Mouse (Mus musculus): ENCODE measurements around the gene Tomm40l. TPM values are rescaled to one million over a fixed set of nuclear protein-coding genes. Genes with fewer than 3 reads are reported as not detected.

The Tomm40l gene
- polyA plus RNA-seq, 1 experiment from 2014 or later, result 28.2 TPM

DNA sequence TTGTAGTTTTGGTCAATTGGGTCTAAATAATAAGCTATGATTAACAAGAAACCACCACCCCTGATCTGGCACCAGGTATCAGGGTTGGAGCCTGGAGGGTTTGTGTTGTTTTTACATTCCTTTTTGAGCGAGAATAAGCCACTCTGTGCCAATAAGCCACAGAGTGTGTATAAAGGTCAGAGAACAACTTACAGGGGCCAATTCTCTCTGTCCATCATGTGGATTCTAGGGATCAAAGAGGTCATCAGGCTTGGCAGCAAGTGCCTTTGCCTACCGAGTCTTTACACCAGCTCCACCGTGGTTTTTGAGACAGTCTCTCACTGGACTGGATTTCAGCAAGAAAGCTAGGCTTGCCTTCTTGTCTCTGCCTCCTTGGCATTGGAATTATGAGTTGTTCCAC, 9.5 kb downstream of the Tomm40l start:
- no peak for ATAC-seq (ENCODE audit: insufficient number of reproducible peaks, insufficient read depth, low FRiP score, low read depth)
- H3K4me2 ChIP-seq (replicated peaks; ENCODE audit: low read depth, low read length), result no peak overlapping the region
- H3K4me1 ChIP-seq (ENCODE audit: control insufficient read depth, insufficient read depth, low read length), result no peaks in the 10 kb centered on the region
- no peak overlapping the region for H3K27ac ChIP-seq (ENCODE audit: low read length)
- no peak overlapping the region for H3K9ac ChIP-seq (replicated peaks; ENCODE audit: low read depth, low read length)
- WGBS, result 46% methylated on average over 3 of the region's 3 CpGs
- H3K4me3 ChIP-seq (ENCODE audit: low read depth, low read length), result no peak overlapping the region
- H3K9me3 ChIP-seq (ENCODE audit: control insufficient read depth, low read depth, low read length), result no peaks in the 10 kb centered on the region
- H3K27me3 ChIP-seq (ENCODE audit: control insufficient read depth, insufficient read depth, low read length), result no peaks in the 10 kb centered on the region
- H3K36me3 ChIP-seq (ENCODE audit: control insufficient read depth, insufficient read depth, low read length), result no peaks in the 10 kb centered on the region

DNA sequence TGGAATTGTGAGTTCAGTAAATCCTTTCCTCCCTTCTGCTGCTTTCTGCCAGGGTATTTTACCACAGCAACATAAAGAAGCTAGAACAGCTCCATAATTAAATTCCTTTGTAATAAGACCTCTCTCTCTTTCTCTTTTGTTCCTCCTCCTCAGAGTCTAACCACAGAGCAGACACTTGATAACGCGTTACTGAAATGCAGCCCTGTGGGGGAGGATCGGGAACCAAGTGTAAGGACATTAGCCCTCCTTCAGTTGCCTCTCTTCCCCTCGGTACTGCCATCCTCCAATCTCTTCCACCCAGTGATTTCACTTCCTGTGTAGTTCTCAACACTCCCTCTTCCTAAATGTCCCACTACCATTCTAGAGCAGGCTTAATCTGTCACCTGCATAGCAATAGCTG, 12.9 kb downstream of the Tomm40l start:
- WGBS, result 28% methylated on average over 4 of the region's 4 CpGs
- no peak overlapping the region for H3K9ac ChIP-seq (replicated peaks; ENCODE audit: low read depth, low read length)
- ATAC-seq (ENCODE audit: insufficient number of reproducible peaks, insufficient read depth, low FRiP score, low read depth), result no peak
- H3K9me3 ChIP-seq (ENCODE audit: control insufficient read depth, low read depth, low read length), result no peaks in the 10 kb centered on the region
- H3K4me3 ChIP-seq (ENCODE audit: low read depth, low read length), result no peak overlapping the region
- no peak overlapping the region for H3K27ac ChIP-seq (ENCODE audit: low read length)
- H3K4me2 ChIP-seq (replicated peaks; ENCODE audit: low read depth, low read length), result no peak overlapping the region
- no peaks in the 10 kb centered on the region for H3K36me3 ChIP-seq (ENCODE audit: control insufficient read depth, insufficient read depth, low read length)
- no peaks in the 10 kb centered on the region for H3K27me3 ChIP-seq (ENCODE audit: control insufficient read depth, insufficient read depth, low read length)
- no peaks in the 10 kb centered on the region for H3K4me1 ChIP-seq (ENCODE audit: control insufficient read depth, insufficient read depth, low read length)

DNA sequence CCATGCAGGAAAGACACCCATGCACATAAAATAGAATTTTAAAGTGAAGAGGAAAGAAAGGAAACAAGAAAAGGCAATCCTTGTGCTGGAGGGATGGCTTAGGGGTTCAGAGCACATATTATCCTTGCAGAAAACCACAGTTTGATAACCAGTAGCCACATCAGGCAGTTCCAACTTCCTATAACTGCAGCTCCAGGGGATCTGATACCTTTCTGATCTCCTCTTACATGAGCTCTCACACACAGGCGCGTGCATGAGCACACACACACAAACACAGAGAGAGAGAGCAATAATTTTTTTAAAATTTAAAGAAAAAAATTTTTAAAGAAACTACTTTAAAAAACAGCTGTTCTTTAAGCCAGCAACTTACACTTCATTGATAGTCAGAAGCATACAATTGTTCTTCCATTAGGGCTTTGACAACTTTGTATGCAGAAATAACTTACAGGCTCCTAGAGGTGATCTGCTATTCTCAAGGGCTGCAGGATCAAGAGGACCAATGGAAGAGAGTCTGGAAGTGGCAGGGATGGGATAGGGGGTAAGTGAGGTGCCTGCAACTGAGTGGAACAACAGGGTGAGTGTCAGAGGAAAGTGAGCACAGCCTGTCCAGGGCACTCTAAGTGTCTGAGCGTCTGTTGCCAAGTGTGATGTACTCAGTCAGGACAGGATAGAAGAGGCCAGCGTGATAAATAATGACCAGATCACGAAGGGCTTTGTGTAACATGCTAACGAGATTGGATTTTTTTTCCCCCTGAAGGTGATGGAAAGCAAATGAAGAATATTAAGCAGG, 16.4 kb downstream of the Tomm40l start:
- Histone ChIP-seq H3K27me3 (ENCODE audit: control insufficient read depth, insufficient read depth, low read length) (no peaks in the 10 kb centered on the region), H3K4me2 (replicated peaks; ENCODE audit: low read depth, low read length) (no peak overlapping the region), H3K36me3 (ENCODE audit: control insufficient read depth, insufficient read depth, low read length) (no peaks in the 10 kb centered on the region), H3K4me1 (ENCODE audit: control insufficient read depth, insufficient read depth, low read length) (no peaks in the 10 kb centered on the region), H3K4me3 (ENCODE audit: low read depth, low read length) (no peak overlapping the region), H3K9me3 (ENCODE audit: control insufficient read depth, low read depth, low read length) (no peaks in the 10 kb centered on the region), H3K27ac (ENCODE audit: low read length) (no peak overlapping the region), H3K9ac (replicated peaks; ENCODE audit: low read depth, low read length) (no peak overlapping the region)
- no peak for ATAC-seq (ENCODE audit: insufficient number of reproducible peaks, insufficient read depth, low FRiP score, low read depth)
- WGBS, result 70% methylated on average over 6 of the region's 6 CpGs

DNA sequence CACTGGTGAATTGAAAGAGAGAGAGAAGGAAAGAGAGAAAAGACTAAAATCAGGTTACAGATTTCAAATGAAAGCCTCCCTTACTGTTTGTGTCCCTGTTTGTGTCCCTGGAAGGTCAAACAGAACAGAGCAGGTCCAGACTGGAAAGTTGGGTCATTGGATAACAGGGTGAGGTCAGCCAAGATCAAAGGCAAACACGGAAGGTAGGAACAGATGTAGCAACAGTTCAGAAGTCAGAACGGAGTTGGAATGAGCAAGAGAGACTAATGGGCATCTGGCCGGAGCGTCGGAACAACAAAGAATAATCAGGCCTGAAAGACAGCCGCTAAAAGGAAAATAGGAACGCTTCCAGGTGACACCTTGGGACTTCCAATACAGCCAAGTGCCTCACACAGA, 18.1 kb downstream of the Tomm40l start:
- no peak overlapping the region for H3K4me3 ChIP-seq (ENCODE audit: low read depth, low read length)
- no peaks in the 10 kb centered on the region for H3K27me3 ChIP-seq (ENCODE audit: control insufficient read depth, insufficient read depth, low read length)
- no peaks in the 10 kb centered on the region for H3K36me3 ChIP-seq (ENCODE audit: control insufficient read depth, insufficient read depth, low read length)
- H3K4me1 ChIP-seq (ENCODE audit: control insufficient read depth, insufficient read depth, low read length), result no peaks in the 10 kb centered on the region
- H3K9me3 ChIP-seq (ENCODE audit: control insufficient read depth, low read depth, low read length), result no peaks in the 10 kb centered on the region
- ATAC-seq (ENCODE audit: insufficient number of reproducible peaks, insufficient read depth, low FRiP score, low read depth), result no peak
- WGBS, result 59% methylated on average over 7 of the region's 7 CpGs
- H3K9ac ChIP-seq (replicated peaks; ENCODE audit: low read depth, low read length), result no peak overlapping the region
- no peak overlapping the region for H3K4me2 ChIP-seq (replicated peaks; ENCODE audit: low read depth, low read length)
- no peak overlapping the region for H3K27ac ChIP-seq (ENCODE audit: low read length)

DNA sequence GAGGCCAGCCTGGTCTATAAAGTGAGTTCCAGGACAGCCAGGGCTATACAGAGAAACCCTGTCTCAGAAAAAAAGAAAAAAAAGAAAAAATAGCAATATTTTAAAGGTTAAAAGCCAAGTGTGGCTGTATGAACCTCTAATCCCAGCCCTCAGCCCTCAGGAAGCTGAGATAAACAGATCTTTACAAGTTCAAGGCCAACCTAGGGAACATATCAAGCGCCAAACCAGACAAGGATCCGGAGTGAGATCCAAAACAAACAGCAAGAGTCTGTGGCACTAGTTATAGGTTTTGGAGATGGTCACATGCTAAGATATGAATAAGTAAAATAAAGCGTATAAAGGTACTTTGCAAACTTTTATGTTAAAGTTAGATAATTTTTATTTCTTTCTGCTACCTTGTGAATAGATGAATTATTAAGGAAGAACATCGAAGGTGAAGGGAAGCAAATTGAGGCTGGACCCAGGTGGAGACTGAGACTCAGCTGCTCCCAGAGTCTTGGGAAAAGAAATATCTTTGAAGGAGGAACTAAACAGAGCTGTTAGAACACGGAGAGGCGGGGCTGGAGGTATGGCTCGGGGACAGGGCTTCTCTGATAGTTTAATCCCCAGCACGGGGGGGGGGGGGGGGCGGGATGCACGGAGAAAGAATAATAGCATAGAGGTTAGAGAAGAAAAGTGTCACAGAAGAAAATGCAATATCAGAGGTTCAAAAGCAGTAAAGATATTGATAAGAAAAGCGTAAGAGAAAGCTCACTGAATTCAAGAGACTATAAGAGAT, 18.7 kb downstream of the Tomm40l start:
- no peaks in the 10 kb centered on the region for H3K36me3 ChIP-seq (ENCODE audit: control insufficient read depth, insufficient read depth, low read length)
- H3K9ac ChIP-seq (replicated peaks; ENCODE audit: low read depth, low read length), result no peak overlapping the region
- no peak overlapping the region for H3K4me2 ChIP-seq (replicated peaks; ENCODE audit: low read depth, low read length)
- ATAC-seq (ENCODE audit: insufficient number of reproducible peaks, insufficient read depth, low FRiP score, low read depth), result no peak
- no peaks in the 10 kb centered on the region for H3K4me1 ChIP-seq (ENCODE audit: control insufficient read depth, insufficient read depth, low read length)
- H3K9me3 ChIP-seq (ENCODE audit: control insufficient read depth, low read depth, low read length), result no peaks in the 10 kb centered on the region
- no peak overlapping the region for H3K4me3 ChIP-seq (ENCODE audit: low read depth, low read length)
- no peak overlapping the region for H3K27ac ChIP-seq (ENCODE audit: low read length)
- WGBS, result 47% methylated on average over 11 of the region's 11 CpGs
- H3K27me3 ChIP-seq (ENCODE audit: control insufficient read depth, insufficient read depth, low read length), result no peaks in the 10 kb centered on the region

DNA sequence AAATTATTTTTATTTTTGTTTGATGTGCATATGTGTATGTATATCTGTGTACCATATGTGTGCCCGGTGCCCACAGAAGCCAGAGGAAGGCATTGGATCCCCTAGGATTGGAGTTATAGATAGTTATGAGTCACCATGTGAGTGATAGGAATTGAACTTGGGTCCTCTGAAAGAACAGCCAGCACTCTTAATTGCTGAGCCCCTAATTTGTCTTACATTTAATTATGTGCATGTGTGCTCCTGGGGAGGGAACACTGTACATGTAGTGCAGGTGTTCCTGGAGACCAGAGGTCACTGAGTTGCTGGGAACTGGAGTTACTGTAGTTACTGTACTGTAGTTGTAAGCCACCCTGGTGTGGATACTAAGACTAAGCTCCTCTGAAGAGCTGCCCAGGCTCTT, 21.5 kb downstream of the Tomm40l start:
- 91% methylated on average over 1 of the region's 1 CpGs for WGBS
- peaks cover 1% of the 10 kb centered on the region; the same call in 1 of the 2 replicates for H3K4me1 ChIP-seq (ENCODE audit: control insufficient read depth, insufficient read depth, low read length)

DNA sequence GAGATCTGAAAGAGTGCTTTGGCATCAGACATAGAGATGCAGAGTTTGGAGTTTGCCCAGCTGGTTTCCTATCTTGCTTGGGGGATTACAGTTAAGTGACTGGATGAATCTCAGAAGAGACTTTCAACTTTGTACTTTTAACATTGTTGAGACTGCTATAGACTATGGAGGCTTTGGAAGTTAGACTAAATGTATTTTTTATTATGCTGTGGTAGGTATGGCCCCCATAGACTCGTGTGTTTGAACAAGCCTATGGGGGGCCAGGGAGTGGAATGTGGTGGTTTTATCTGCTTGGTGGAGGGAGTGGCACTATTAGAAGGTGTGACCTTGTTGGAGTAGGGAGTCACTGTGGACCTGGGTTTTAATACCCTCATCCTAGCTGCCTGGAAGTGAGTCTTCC, 22.8 kb downstream of the Tomm40l start:
- Histone ChIP-seq H3K4me2 (replicated peaks; ENCODE audit: low read depth, low read length) (no peak overlapping the region), H3K36me3 (ENCODE audit: control insufficient read depth, insufficient read depth, low read length) (no peaks in the 10 kb centered on the region), H3K9me3 (ENCODE audit: control insufficient read depth, low read depth, low read length) (no peaks in the 10 kb centered on the region), H3K9ac (replicated peaks; ENCODE audit: low read depth, low read length) (no peak overlapping the region), H3K27ac (ENCODE audit: low read length) (no peak overlapping the region), H3K27me3 (ENCODE audit: control insufficient read depth, insufficient read depth, low read length) (peaks cover 12% of the 10 kb centered on the region), H3K4me3 (ENCODE audit: low read depth, low read length) (no peak overlapping the region), H3K4me1 (ENCODE audit: control insufficient read depth, insufficient read depth, low read length) (peaks cover 4% of the 10 kb centered on the region; the same call in 1 of the 2 replicates)
- 38% methylated on average over 1 of the region's 1 CpGs for WGBS
- no peak for ATAC-seq (ENCODE audit: insufficient number of reproducible peaks, insufficient read depth, low FRiP score, low read depth)

More for the DNA sequence above, 21.5 kb downstream of the Tomm40l start:
- no peak overlapping the region for H3K4me3 ChIP-seq (ENCODE audit: low read depth, low read length)
- ATAC-seq (ENCODE audit: insufficient number of reproducible peaks, insufficient read depth, low FRiP score, low read depth), result no peak
- H3K36me3 ChIP-seq (ENCODE audit: control insufficient read depth, insufficient read depth, low read length), result no peaks in the 10 kb centered on the region
- 0 out of 2 replicates have a peak, but pooled peaks cover 6% of the 10 kb centered on the region for H3K27me3 ChIP-seq (ENCODE audit: control insufficient read depth, insufficient read depth, low read length)
- H3K9ac ChIP-seq (replicated peaks; ENCODE audit: low read depth, low read length), result no peak overlapping the region
- H3K9me3 ChIP-seq (ENCODE audit: control insufficient read depth, low read depth, low read length), result no peaks in the 10 kb centered on the region
- H3K27ac ChIP-seq (ENCODE audit: low read length), result no peak overlapping the region
- no peak overlapping the region for H3K4me2 ChIP-seq (replicated peaks; ENCODE audit: low read depth, low read length)

DNA sequence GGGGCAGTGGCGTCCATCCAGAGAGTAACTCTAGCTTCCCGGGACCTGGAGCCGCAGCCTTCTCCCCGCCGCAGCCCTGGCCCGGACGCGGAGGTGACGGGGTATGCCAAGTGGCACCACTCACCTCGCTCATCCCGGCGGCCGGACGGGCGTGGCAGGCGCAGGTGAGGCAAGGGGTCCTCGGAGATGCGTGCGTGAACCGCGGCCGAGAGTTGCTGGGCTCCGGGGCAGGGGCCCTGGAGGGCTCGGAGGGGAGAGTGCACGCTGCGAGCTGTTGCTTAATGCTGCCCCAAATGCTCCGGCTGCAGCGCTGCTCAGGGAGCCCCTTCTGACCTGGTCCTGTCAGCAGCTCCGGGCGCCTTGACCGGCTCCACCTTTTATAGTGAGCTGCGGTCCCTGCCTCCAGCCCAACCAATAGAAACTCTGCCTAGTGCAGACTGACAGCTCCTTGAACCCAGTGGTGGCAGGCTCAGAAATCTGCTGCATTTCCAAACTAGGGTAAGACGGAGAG, 26.4 kb downstream of the Tomm40l start, which contains the start of gene Pcp4l1:
Pcp4l1 (minus strand) TSS at position 382 of the 511 bp plus-strand sequence.
- Histone ChIP-seq H3K4me1 (ENCODE audit: control insufficient read depth, insufficient read depth, low read length) (peaks cover 20% of the 10 kb centered on the region), H3K27ac (ENCODE audit: low read length) (no peak within 1 kb of the TSS), H3K4me2 (replicated peaks; ENCODE audit: low read depth, low read length) (peak within 1 kb of the TSS; percentile 95), H3K27me3 (ENCODE audit: control insufficient read depth, insufficient read depth, low read length) (peaks cover 18% of the 10 kb centered on the region), H3K9me3 (ENCODE audit: control insufficient read depth, low read depth, low read length) (no peaks in the 10 kb centered on the region), H3K4me3 (ENCODE audit: low read depth, low read length) (peak within 1 kb of the TSS; percentile 52), H3K9ac (replicated peaks; ENCODE audit: low read depth, low read length) (no peak within 1 kb of the TSS; the same call in 1 of the 2 replicates), H3K36me3 (ENCODE audit: control insufficient read depth, insufficient read depth, low read length) (no peaks in the 10 kb centered on the region)
- under 1% methylated on average over 33 of the region's 33 CpGs for WGBS
- peak; percentile 81 for ATAC-seq (ENCODE audit: insufficient number of reproducible peaks, insufficient read depth, low FRiP score, low read depth)
